Mouse (Mus musculus) layer of hippocampus, postnatal 36 days (tissue): ENCODE results near the gene Cnot8. TPM values are rescaled to one million over a fixed set of nuclear protein-coding genes. Genes with fewer than 3 reads are reported as not detected.

ENCODE experiments used
- DNase-seq, 2 experiments: peaks; one replicate each; pipeline ENCODE4 v3.0.0; 2022
- total RNA-seq, 2 experiments: library from RNA; stranded (reverse); gene quantifications; 2 replicates each; pipeline ENCODE4 v1.2.3; 2021

Gene Cnot8
- total RNA-seq, 2 experiments from 2014 or later = 53.2 to 55.0 TPM

- no peak for DNase-seq
Observed at GRCm38 (mm10) chr11:58104351-58104791, 418 bp downstream of the Cnot8 start.

- no peak for DNase-seq
Observed at GRCm38 (mm10) chr11:58107009-58107408, 3.1 kb downstream of the Cnot8 start.

- DNase-seq = no peak
Observed at GRCm38 (mm10) chr11:58107664-58108337, 3.8 kb downstream of the Cnot8 start.

- DNase-seq = no peak
Observed at GRCm38 (mm10) chr11:58116560-58116959, 12.6 kb downstream of the Cnot8 start.

GRCm38 (mm10) chr11:58117044-58117652 is 13.2 kb downstream of the Cnot8 start:
- DNase-seq = no peak

GRCm38 (mm10) chr11:58120655-58121054 is 16.7 kb downstream of the Cnot8 start:
- DNase-seq = no peak

- DNase-seq = no peak
Observed at GRCm38 (mm10) chr11:58121351-58121750, 17.4 kb downstream of the Cnot8 start.

- no peak for DNase-seq
Observed at GRCm38 (mm10) chr11:58123711-58124110, 19.8 kb downstream of the Cnot8 start.

GRCm38 (mm10) chr11:58125021-58125420 is 21.1 kb downstream of the Cnot8 start:
- no peak for DNase-seq

- peak in 1 of 2 experiments; percentile 16 for DNase-seq
Observed at GRCm38 (mm10) chr11:58126397-58127160, 22.6 kb downstream of the Cnot8 start.

GRCm38 (mm10) chr11:58127544-58127943 is 23.6 kb downstream of the Cnot8 start:
- DNase-seq = no peak

GRCm38 (mm10) chr11:58129302-58129843 is 25.4 kb downstream of the Cnot8 start:
- no peak for DNase-seq

- no peak for DNase-seq
Observed at GRCm38 (mm10) chr11:58132026-58132425, 28.1 kb downstream of the Cnot8 start.

- no peak for DNase-seq
Observed at GRCm38 (mm10) chr11:58134869-58135268, 30.9 kb downstream of the Cnot8 start.

- DNase-seq = no peak
Observed at GRCm38 (mm10) chr11:58135296-58135695, 31.3 kb downstream of the Cnot8 start.

GRCm38 (mm10) chr11:58136677-58137076 is 32.7 kb downstream of the Cnot8 start:
- no peak for DNase-seq

GRCm38 (mm10) chr11:58138821-58139220 is 34.9 kb downstream of the Cnot8 start:
- no peak for DNase-seq

GRCm38 (mm10) chr11:58139466-58139865 is 35.5 kb downstream of the Cnot8 start:
- DNase-seq = no peak

- peak; percentile 12 to 22 for DNase-seq
Observed at GRCm38 (mm10) chr11:58143704-58144426, 39.9 kb downstream of the Cnot8 start.

- DNase-seq = no peak
Observed at GRCm38 (mm10) chr11:58146241-58146640, 42.3 kb downstream of the Cnot8 start.

GRCm38 (mm10) chr11:58155458-58155857 is 51.5 kb downstream of the Cnot8 start:
- no peak for DNase-seq

- DNase-seq = no peak
Observed at GRCm38 (mm10) chr11:58156871-58157270, 52.9 kb downstream of the Cnot8 start.
